Mouse (Mus musculus) regulatory T cell (primary cell): ENCODE measurements at regions not wholly inside any gene's neighbourhood (a gene's known extent, or its start where the extent isn't known, plus 50 kb on each side); places are given as distances from the start of the nearest gene placed in this dataset.

ENCODE experiments used
- in situ Hi-C: fragments of 300-600 bp; cut with MboI, MseI; formaldehyde crosslinking; loops from one replicate; pipeline ENCODE4 v1.15.1; 2025; ENCODE audit warnings: high pct_unique_total_duplicates

GRCm38 (mm10) chr10:122515698-122516097, 67.4 kb downstream of the Avpr1a start:
- in situ Hi-C loops, result no loop called here

GRCm38 (mm10) chr10:122519274-122519790, 71.0 kb downstream of the Avpr1a start:
- in situ Hi-C loops, result no loop called here

- in situ Hi-C loops, result no loop called here
These were observed 71.7 kb downstream of the Avpr1a start for GRCm38 (mm10) chr10:122519981-122520380.

GRCm38 (mm10) chr10:122522631-122523030, 74.3 kb downstream of the Avpr1a start:
- in situ Hi-C loops, result no loop called here

- in situ Hi-C loops, result loop anchor here (5.0 kb wide), 1 partner anchor 423 kb away; no protein-coding TSS in a partner anchor
These were observed 77.1 kb downstream of the Avpr1a start for GRCm38 (mm10) chr10:122525360-122525759.

GRCm38 (mm10) chr10:122525807-122526206, 77.5 kb downstream of the Avpr1a start:
- in situ Hi-C loops, result loop anchor here (5.0 kb wide), 1 partner anchor 424 kb away; no protein-coding TSS in a partner anchor

GRCm38 (mm10) chr10:122528222-122528621, 79.9 kb downstream of the Avpr1a start:
- in situ Hi-C loops, result loop anchor here (5.0 kb wide), 1 partner anchor 426 kb away; no protein-coding TSS in a partner anchor

- in situ Hi-C loops, result loop anchor here (5.0 kb wide), 1 partner anchor 427 kb away; no protein-coding TSS in a partner anchor
These were observed 80.8 kb downstream of the Avpr1a start for GRCm38 (mm10) chr10:122528973-122529703.

GRCm38 (mm10) chr10:122534714-122535113, 86.4 kb downstream of the Avpr1a start:
- in situ Hi-C loops, result no loop called here

- in situ Hi-C loops, result no loop called here
These were observed 86.8 kb downstream of the Avpr1a start for GRCm38 (mm10) chr10:122535137-122535536.

- in situ Hi-C loops, result no loop called here
These were observed 91.4 kb downstream of the Avpr1a start for GRCm38 (mm10) chr10:122539655-122540054.

GRCm38 (mm10) chr10:122542573-122542972, 94.3 kb downstream of the Avpr1a start:
- in situ Hi-C loops, result no loop called here

- in situ Hi-C loops, result no loop called here
These were observed 95.9 kb downstream of the Avpr1a start for GRCm38 (mm10) chr10:122544096-122544720.

GRCm38 (mm10) chr10:122545029-122545428, 96.7 kb downstream of the Avpr1a start:
- in situ Hi-C loops, result loop anchor here (5.0 kb wide), 1 partner anchor 462 kb away; no protein-coding TSS in a partner anchor

GRCm38 (mm10) chr10:122551586-122551985, 103.3 kb downstream of the Avpr1a start:
- in situ Hi-C loops, result loop anchor here (10.0 kb wide), 1 partner anchor 543 kb away; no protein-coding TSS in a partner anchor

GRCm38 (mm10) chr10:122553124-122553822, 105.0 kb downstream of the Avpr1a start:
- in situ Hi-C loops, result loop anchor here (10.0 kb wide), 1 partner anchor 542 kb away; no protein-coding TSS in a partner anchor

GRCm38 (mm10) chr10:122553851-122554250, 105.6 kb downstream of the Avpr1a start:
- in situ Hi-C loops, result loop anchor here (10.0 kb wide), 1 partner anchor 541 kb away; no protein-coding TSS in a partner anchor

- in situ Hi-C loops, result loop anchor here (5.0 to 10.0 kb wide), 2 partner anchors 249 to 536 kb away; no protein-coding TSS in a partner anchor
These were observed 110.4 kb downstream of the Avpr1a start for GRCm38 (mm10) chr10:122558660-122559059.

- in situ Hi-C loops, result loop anchor here (10.0 kb wide), 1 partner anchor 205 kb away; no protein-coding TSS in a partner anchor
These were observed 111.8 kb downstream of the Avpr1a start for GRCm38 (mm10) chr10:122560001-122560695.

- in situ Hi-C loops, result loop anchor here (10.0 kb wide), 1 partner anchor 203 kb away; no protein-coding TSS in a partner anchor
These were observed 113.6 kb downstream of the Avpr1a start for GRCm38 (mm10) chr10:122561924-122562323.

GRCm38 (mm10) chr10:122562542-122562941, 114.2 kb downstream of the Avpr1a start:
- in situ Hi-C loops, result loop anchor here (10.0 kb wide), 1 partner anchor 202 kb away; no protein-coding TSS in a partner anchor
